Mouse (Mus musculus): ENCODE results near the gene Npas3.

Gene Npas3

DNA sequence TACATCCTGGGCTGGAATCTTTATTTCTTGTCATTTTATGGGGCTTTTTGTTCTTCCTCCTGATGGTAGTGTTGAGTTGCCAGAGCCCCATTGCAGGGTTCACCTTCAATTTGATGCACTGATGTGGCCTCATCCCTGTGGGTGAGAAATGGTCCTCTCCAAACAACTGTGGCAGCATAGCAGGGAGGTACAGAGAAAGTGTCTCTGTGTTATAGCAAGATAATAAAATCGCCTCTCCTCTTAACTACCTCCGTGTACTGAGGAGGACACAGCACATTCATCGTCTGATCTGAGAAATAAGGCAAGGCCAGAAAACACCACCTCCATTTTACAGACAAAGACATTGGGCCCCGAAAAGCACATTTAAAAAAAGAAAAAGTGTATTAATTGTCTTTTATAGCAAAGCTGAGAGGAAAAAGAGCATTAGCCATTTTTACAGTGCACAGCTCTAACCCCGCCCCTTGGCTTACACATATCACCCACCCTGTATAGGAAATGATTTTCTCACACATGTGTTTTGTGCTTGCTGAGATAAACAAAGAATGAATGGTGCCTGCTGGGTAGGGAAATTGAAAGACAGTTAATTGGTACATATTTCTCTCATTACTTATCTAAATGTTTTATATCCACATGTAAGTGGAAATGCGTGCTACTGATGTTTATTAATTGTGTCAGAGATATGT, 546.4 kb downstream of the Npas3 start:
- CTCF ChIA-PET: no interaction called here

DNA sequence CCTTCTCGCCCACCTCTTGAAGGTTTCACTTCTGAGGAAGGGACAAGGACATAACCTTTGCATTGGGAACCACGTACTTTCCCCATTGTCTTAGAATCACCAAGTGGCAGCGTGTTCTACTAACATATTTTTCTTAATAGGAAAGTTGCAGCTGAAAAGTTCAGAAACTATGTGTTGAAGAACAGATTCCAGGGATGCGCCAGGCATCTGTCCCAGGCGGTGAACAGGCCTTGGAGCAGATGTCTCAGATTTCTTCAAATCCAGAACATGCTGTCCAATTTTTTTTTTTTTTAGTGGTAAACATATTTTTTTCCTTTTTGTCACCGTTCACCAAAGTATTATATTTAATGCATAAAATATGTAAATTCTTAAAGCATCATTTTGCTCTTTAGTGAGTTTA, 553.4 kb downstream of the Npas3 start:
- CTCF ChIA-PET: no interaction called here

DNA sequence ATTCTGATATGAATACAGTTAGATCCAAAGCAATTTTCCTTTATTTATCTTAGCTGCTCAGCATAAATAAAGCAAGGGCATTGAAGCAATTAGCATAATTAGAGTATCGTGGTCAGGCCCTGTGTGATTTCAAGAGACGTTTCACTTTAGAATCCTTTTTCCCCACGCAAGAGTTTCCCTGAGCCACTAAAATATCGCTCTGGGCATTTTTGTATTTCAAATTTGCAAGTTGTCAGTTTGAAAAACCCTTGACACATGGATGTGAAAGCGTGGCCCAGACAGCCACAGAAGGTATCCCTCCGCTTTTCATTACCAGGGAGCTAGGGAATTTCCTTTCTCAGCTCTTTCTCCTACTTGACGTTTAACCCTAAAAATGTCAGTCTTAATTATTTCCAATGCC, 553.9 kb downstream of the Npas3 start:
- CTCF ChIA-PET: no interaction called here

DNA sequence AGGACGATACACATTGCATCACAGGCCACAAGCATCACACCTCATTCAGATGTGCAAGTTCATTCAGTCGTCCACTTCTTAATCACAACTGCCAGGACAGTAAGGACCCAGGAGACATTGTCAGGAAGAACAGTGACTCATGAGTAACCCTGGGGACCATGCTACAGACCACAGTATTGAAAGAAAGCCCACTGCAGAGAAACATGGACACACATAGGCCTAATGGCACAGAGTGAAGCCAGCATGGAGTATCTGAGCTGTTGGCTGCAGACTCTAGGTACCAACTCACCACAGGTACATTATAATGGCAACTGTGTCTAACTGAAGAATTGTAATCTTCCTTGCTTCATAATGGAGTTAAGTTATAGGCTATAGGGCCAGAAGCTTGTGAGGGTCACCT, 561.6 kb downstream of the Npas3 start:
- CTCF ChIA-PET: no interaction called here

DNA sequence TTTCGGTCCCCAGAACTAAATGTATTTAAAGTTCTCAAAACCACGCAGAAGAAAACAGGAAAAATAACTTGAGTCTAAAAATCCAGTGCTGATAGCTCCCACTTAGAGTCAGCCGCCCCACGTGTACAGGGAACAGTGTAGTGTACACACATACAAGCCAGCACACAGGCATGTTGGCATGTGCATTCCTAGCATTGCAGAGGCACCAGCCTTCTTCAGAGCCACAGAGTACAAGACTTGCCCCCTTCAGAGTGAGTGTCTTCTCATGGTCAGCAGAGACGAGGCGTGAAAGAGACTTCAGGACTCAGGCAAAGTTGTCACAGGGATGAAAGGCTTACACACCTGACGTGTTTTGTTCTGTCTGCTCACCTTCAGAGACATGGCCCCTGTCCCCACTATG, 565.8 kb downstream of the Npas3 start:
- CTCF ChIA-PET: no interaction called here

DNA sequence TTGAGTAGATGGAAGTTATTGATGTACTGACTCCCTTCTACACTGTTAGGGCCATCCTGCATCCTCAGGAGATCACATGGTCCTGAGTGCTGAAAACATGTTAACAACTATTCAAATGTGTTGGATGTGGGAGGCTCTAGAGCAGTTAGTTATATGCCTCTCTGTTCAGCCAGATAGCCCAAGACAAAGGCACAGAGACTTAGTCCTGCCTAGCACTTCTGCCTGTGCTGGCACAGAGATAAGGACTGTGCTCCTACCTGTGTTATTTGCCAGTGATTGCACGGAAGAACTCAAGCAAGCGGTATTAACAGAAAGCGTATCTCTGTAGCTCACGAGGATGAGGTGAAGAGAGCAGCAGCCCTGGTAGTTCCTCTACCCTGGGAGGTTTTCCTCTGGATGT, 571.5 kb downstream of the Npas3 start:
- CTCF ChIA-PET: no interaction called here

DNA sequence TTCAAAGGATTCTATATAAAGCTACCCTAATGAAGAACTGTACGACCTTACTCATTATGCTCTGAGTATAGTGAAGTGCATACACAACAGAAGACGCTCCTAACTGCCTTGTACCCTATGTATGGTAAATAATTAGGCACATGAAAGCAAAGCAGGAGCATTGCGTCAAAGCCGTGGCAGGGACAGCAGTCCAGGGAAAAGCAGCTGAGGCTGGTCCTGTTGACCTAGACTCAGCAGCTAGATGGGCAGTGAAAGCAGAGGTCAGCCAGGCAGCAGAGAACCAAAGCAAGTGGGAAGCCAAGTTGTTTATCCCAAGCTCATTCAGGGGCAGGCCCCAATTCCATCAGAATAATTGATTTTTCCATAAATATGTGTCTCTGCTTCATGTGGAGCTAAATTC, 574.4 kb downstream of the Npas3 start:
- CTCF ChIA-PET: no interaction called here

DNA sequence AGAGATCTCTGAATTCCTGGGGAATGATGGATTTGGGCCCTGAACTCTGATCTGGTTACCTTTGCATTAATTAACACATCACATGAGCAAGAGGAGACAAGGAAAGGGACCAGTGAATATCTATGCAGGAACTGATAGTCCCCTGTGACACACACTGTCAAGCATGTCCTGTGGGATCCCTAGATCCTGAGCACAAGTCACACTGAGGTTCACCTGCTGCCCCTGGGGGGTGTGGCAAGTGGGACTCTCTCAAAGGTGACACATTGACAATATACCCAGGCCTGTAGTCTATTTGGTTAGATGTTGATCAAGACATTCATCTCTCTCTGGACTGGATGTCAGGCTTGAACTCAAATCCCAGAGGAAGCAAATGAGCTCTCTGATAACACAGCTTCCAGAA, 576.8 kb downstream of the Npas3 start:
- CTCF ChIA-PET: no interaction called here

DNA sequence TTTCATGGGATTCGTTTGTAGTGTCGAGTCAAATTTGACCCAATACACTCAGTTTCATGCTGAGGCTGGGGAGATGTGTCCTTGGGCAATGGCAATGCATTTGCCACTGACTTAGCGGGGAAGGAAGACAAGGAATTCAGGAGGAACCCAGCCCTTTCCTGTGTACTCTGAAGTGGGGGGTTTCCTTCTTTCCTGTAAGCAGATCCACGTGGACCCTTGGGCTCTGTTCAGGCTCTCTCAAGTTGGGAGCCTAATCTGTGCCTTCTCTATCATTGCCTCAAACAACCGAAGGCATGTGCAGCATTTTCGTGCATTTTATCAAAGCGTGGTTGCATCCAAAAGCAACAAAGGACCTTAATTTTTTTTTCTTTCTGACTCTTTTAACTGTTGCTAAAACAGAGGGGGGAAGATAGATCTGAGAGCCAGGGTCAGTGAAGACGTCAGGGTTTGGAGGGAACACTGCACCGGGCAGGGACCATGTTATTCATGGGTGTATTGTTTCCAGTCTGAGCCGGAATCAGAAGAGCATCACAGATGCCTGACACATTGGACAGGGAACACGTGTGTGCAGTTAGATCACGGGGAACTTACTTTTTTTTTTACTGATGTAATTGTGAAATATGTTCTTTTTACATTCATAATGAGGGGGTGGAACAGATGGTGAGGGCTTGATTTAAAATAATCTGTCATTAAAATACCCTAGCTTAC, 577.6 kb downstream of the Npas3 start:
- CTCF ChIA-PET: no interaction called here

DNA sequence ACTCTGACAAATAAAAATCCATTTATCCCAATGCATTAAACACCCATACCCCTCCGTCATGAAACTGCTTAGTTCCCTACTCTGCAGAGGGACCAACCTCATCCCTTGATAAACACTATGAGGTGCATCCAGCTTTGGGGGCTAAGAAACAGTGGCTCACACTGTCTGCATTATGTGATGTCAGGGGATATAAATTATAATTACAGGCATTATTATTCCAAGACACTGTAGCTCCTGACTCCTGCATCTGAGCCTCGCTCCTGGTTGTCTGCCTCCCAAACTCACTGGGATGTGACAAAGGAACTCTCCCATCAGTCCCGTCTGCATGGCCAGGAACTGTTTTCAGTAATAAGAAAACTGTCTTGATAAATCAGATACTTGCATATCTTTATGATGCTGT, 578.3 kb downstream of the Npas3 start:
- CTCF ChIA-PET: no interaction called here

DNA sequence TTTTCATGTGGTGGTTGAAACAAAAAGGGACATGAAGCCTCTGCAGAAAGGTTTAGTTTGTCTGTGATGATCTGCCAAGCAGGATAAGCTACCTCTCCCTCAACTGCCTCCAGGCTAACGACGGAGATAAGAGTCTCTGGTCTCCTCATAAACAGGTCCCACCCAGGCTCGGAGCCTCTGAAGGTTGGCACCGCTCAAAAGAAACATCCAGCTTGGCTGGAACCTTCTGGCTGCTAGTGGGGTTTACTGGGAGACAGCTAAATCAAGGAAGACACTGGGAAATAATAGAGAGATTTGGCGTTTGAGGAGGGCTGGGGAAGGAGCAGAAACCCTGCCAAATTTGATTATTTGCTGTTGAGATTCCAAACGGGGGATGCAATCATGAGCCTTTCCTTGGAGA, 584.1 kb downstream of the Npas3 start:
- CTCF ChIA-PET: no interaction called here

DNA sequence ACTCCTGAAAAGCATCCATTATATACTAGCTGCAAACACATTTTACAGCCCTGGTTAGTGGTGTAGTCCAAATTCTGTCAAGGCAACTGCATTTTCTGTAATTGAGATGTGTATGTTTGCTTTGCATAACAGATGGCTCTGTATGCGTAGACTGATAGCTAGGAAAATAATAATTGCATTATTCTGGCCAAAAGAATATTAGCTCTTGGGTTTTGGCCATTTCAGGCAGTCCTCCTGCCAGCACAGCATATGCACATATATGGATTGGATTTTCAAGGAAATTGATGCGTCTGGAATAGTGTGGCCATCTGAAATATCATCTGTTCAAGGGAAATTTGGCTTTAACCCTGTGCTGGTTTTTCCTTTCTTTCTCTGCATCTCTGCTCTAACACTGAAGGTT, 584.9 kb downstream of the Npas3 start:
- CTCF ChIA-PET: no interaction called here

DNA sequence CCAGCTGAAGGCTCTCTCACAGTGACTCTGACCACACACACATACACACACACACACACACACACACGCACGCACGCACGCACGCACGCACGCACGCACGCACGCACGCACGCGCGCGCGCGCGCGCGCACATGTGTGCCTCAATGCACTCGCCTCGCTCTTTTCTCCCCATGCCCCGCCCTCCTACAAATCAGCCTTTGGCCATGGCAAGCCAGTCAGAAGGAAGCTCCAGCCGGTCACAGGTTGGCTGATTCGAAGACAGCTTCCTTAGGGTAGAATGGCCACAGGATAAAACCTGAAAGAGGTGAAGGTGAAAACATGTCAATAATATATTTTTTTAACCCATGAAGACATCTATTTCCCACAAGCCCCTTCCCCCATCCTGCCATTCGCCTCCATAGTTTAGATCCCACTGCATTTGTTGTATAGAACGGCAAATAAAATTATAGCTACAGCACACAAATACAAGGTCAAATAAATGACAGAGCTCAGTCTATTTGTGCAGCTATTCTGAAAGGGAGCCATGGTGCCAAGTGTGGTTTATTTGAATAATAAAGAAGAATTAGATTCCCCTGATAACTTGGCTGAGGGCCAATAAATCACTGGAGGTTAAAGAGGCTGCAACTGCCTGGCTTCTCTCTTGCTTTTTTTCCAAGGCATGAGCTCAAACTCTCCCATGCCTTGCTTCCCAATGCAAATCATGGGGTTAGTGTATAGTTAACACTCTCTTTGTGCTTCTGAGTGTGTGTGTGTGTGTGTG, 587.7 kb downstream of the Npas3 start:
- CTCF ChIA-PET: no interaction called here

DNA sequence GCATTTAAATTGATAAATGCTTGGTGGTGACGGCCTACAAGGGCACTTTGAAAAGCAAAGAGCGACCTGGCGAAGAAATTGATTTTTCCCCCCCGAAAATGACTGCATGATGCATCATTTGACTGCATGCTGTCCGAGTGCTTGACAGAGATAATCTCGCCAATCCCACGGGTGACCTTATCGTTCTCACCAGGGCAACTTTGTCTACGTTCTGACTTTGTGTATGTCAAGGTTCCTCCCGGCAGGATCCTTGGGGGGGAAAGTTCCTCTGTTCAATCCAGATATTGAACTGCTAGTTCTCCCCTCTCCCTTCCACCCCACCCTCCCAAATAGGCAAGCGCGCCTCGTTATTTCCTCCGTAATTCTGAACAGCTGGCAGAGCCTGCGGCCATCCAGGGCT, 588.9 kb downstream of the Npas3 start:
- CTCF ChIA-PET: no interaction called here

DNA sequence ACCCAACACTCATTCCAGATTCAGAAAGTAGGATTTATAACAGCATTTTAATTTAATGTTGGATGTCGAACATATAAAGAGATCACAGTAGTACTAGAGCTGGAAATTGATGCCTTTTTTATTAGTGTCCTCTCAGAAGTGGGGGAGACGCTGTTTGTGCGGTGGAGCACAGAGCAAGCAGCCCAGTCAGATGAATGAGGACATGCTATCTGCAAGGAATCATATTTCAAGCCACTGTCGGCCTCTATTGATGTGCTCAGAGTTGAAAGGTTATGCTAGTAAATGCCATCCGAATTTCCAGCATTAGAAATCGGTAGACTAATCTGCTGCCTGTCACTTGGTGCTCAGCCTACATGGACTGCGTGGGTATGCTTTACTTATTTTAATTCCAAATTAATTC, 590.1 kb downstream of the Npas3 start:
- CTCF ChIA-PET: no interaction called here

DNA sequence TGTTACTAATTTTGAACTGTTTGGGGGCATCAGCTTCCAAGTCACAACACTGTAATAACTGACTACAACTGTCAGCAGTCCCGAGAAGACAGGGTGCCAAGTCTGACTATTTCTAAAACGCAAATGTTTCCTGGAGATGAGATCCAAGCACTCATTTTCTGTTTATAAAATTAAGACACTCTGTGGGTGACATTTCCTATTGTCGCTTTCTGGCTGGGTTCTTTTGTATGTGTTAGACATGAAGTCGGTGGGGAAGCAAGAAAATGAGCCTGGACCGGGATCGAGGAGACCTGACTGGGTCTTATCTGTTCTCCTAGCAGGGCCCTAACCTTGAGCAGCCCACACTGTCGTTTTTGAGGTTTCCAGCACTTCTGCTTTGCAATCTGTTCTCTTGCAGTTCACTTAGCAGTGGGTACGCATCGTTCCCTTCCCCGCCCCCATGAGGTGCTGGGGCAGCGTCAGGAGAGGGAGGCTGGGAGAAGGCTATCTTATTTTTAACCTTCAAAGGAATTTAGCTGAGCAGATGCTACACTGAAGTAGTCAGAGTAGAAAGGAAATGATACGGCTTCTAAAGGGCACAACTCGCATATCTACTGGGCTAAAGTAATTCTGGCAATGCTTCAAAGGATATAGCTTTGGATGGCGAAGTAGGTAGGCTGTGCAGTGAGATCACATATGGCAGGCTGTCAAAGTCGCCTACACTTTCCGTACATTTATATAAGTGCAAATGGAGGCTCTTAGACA, 593.6 kb downstream of the Npas3 start:
- CTCF ChIA-PET: no interaction called here

DNA sequence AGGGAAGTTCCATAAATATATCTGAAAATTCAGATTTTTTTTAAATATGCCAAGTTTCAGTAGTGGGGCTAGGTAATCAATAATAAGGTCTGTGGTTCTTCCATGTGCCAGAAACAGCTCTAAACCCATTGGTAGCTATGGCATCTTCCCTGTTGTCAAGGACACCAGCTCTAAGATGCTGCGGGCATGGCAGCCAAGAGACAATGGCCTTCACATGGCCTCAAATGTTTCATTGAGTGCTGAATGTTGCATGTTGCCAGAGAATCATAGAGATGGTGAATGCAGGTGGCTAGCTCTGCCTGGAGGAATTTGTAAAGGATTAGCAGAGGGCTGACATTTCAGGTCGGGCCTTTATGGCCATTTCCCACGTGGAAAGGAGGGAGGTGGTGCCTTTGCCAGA, 595.1 kb downstream of the Npas3 start:
- CTCF ChIA-PET: no interaction called here

DNA sequence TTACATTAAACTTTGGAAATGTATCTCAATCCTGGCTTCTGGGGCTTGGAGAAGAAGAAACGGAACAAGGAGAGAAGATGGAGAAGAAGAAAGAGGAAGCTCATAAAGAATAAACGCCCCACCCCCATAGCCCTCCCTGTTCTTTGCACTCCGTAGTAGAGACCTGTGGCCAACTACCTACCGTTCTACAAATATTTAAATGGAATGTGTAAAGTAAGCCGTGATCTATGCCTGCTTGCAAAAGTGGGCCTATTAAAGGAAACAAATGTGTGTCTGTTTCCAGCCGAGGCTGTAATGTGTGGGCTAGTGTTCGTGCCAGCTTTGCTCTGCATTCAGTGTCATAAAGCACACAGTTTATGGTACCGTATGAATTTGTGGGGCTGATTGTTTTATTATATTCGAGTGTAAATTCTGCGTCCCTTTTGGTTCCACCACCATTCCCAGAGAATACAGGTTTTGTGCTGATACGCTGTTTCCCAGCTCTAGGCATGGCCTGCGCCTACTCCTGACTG, 597.7 kb downstream of the Npas3 start:
- CTCF ChIA-PET: no interaction called here

DNA sequence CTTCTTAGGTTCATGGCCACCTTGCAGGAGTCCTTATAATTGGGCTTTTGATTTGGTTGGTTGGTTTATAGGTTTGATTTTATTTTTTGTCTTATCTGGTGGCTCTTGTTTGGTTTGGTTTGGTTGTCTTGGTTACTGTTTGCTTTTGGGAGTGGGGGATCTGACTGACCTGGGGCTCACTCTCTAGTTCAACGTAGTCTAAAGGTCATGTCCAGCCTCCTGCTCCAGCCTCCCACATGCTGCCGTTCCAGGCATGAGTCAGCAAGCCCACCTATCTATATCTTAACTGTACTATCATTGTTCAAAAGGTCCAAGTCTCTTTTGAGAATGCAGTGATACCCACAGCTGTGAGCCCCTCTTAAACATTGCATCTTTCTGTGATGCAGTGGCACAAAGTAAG, 600.8 kb downstream of the Npas3 start:
- CTCF ChIA-PET: no interaction called here

DNA sequence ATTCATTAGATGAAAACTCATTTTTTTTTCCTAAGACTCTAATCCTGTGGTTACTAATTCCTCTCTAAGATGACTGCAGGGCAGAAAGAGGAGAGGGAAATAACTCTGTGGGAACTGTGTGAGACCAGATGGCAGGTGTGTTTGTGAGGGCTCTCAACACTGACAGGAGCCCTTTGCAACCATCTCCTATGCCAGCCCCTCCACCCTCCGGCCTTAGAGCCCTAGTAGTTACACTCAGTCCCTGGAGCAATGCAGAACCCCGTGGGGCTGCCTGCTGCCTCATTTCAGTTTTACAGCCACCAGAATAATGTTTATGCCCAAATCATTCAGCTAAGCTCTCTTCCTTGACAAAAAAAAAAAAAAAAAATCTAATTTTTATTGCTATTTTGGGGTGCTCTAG, 604.0 kb downstream of the Npas3 start:
- CTCF ChIA-PET: no interaction called here

DNA sequence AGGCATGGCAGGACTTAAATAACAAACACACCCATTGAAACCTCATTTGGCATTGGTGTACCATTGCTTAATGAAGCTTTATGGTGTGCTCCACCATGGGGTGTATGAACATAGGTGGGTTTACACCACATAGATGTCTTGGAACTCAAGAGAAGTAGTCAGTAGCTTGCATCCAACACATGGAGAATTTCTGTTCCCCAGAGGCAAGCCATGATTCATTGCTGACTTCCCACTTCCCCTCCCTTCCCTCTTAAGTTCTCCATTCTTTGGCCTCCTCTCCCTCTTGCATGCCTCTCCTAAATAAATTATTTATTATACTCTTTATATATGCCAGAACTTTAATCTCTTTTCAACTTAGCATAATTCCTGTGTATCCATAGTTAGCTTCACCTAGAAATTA, 611.7 kb downstream of the Npas3 start:
- CTCF ChIA-PET: no interaction called here

DNA sequence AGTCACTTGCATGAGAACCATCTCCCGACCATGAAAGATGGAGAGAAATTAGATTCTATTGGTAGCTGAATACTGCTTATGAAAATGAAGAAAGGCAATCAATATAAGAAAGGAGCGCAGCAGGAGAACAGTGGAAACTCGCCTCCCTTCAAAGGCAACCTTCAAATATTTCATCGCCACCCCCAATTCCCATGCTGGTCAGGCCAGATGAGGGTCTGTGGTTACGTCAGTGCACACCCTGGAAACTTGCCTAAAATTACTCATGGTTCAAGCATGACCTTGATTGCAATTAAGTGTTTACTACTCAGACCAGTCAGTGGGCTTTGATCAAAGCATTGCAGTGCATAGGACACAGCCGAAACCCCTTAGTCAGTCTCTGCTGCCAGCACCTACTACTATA, 613.8 kb downstream of the Npas3 start:
- CTCF ChIA-PET: no interaction called here

All from spleen, embryonic (tissue).